Mouse (Mus musculus) activated CD4-positive, CD25-positive, alpha-beta regulatory T cell, adult 9 weeks (primary cell): ENCODE data around the gene Fbp1. TPM values are rescaled to one million over a fixed set of nuclear protein-coding genes. Genes with fewer than 3 reads are reported as not detected.

ENCODE experiments used
- polyA plus RNA-seq: library from polyadenylated mRNA; unstranded; fragments of 100-300 nt; shearing (Covaris generic); gene quantifications from one replicate; pipeline ENCODE4 v1.2.1, GENCODE M21; 2017

Gene Fbp1
- polyA plus RNA-seq, result not detected

DNA sequence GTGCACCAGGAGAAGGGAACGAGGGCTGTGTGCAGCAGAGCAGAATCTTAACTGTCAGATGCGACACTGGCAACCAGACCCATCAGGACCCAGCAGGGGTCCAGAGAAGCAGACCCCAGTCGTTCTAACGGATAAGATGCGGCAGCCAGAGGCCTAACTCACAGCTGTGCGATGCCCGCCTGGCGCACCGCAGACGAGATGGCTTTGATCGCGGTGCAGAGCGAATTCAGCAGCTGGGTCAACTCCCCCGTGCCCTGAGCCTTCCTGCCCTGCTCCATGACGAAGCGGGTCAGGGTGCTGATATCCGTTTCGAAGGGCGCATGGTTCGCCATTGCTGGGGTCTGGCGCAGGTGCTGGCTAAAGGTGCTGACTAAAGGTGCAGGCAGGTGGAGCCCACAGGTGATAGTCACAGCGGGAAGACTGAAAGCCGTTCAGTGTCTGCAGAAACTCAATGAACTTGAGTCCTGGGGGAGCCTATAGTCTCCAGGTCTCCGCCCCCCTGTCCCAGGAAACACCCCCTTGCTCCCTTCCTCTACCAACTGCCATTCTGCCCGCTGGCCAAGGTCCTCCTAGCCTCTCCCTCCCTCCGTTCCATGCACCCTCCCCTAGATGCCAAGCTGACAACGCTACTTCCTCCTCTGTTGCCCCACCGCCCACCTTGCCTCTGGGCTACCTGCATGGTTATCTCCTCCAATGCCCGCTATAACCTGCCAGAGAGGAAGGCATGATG, at the start of gene Fbp1:
Gene Fbp1, minus strand, starts transcription at position 571 of the 730 bp plus-strand sequence.

DNA sequence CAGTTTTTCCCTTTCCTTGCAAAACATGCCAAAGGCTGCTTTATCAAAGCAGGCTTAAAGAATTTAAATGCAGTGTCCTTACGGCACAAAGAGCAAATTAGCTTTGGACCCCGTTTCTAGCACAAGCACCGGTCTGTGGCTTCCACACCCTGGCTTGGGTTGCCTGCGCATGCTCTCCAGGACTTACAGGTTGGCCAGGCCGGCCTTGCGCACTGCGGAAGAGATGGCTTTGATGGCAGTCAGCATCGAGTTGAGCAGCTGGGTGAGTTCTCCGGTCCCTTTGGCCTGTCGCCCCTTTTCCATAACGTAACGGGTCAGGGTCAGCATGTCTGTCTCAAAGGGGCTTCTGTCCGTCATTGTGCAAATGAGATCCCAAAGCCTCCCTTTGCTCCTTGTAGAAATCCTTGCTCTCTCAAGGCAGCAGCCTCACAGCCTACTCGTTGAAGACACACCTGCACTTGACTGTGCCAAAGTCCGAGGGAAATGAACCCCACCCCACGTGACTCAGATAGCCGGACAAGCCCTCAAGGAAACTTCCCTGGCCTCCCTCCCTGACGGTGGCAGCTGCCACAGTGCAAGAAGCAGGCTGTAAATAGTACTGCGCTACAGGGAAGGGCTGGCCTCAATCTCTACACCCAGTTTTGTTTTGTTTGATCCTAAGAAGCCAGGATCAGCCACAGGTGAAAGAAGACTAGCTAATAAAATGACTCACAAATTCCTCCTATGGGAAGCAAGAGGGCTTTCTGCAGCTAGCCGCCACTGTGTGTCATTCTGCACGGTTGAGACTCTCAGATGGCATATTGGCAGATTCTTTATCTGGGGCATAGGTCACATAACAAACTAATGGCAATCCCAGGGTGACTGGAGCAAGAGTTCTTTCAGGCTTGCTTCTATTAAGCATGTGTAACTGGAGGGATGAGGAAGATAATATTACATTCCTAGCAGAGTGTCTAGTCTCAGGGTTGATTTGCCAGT, 29.9 kb downstream of the Fbp1 start, which contains the start of gene Fbp2:
Gene Fbp2, minus strand, starts transcription at position 482 of the 975 bp plus-strand sequence.

Other genes starting within 250 kb of the Fbp1 start
- gene Platr25, start 127.6 kb downstream of the Fbp1 start, polyA plus RNA-seq, result 16.4 TPM
- 7.6 TPM for gene Gm5141, start 102.5 kb downstream of the Fbp1 start, polyA plus RNA-seq
- not detected for gene Fbp2, start 29.9 kb downstream of the Fbp1 start, polyA plus RNA-seq
- gene 2010111I01Rik, start 76.6 kb upstream of the Fbp1 start, polyA plus RNA-seq, result 230 TPM